Mouse (Mus musculus): ENCODE data around the gene Gm21865. TPM values are rescaled to one million over a fixed set of nuclear protein-coding genes. Genes with fewer than 3 reads are reported as not detected.
"Not testable (repeated sequence)": the region's sequence is repeated elsewhere in the genome, so short reads cannot be mapped to it uniquely, and the experiment has no call there.

Gm21865 gene
- polyA plus RNA-seq (2014; fragmentation: Nextera tagmentation; extraction: Ambion mirVana), result not detected in 2 replicates

- H3K27ac ChIP-seq (ENCODE audit: low read depth, low read length); H3K36me3 ChIP-seq (ENCODE audit: control insufficient read depth, insufficient read depth, low read length); ATAC-seq (ENCODE audit: low FRiP score, low TSS enrichment); H3K27me3 ChIP-seq (ENCODE audit: control insufficient read depth, insufficient read depth, low read length); H3K9me3 ChIP-seq (ENCODE audit: control insufficient read depth, low read length); H3K9ac ChIP-seq (ENCODE audit: low read depth, low read length); H3K4me2 ChIP-seq (replicated peaks; ENCODE audit: low read depth, low read length); H3K4me1 ChIP-seq (ENCODE audit: control insufficient read depth, insufficient read depth, low read length); H3K4me3 ChIP-seq (ENCODE audit: low read length): not testable (repeated sequence)
- no CpG with 5 or more reads among the region's 7 CpGs for WGBS
These were observed at the start of gene Gm21865 for GRCm38 (mm10) chrY:40316803-40317202. Gm21865 (minus strand) TSS chrY:40316903.

Other genes with a start within 250 kb of the Gm21865 start
- gene Gm21882, start 64.6 kb upstream of the Gm21865 start, polyA plus RNA-seq (2014; fragmentation: Nextera tagmentation; extraction: Ambion mirVana), result not detected in 2 replicates